Mouse (Mus musculus) urinary bladder, adult 18-20 months (tissue): Measurements from ENCODE around the gene Hadha.

Source experiments
- DNase-seq, 2 experiments: peaks; one replicate each; pipeline ENCODE4 v3.0.0; 2022; ENCODE audit warnings: low spot score in 2 of 2, mixed read lengths in 2 of 2

Gene Hadha

GRCm38 (mm10) chr5:30154013-30154412 lies 949 bp downstream of the Hadha start:
- DNase-seq = no peak

GRCm38 (mm10) chr5:30153222-30153621 lies 1.7 kb downstream of the Hadha start:
- DNase-seq = no peak

- no peak for DNase-seq
Observed at GRCm38 (mm10) chr5:30152413-30152812, 2.5 kb downstream of the Hadha start.

DNA sequence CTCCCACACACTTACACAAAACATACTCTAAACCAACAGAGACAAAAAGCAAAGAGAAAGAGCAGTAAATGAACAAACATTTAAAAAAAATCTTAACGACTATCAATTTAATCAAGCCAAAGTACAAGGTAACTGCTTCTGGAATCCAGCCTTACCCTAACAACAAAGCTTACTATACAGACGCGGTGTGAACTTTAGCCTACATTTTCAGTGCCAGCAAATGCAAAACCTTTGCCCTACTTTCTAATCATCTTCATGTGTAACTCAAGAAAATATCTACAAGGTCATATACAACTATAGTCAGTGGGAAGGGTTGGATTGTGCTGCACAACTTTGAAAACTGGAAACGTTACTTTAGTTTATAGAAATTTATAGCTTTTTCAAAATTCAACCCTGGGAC lies 3.0 kb downstream of the Hadha start:
- no peak for DNase-seq

DNA sequence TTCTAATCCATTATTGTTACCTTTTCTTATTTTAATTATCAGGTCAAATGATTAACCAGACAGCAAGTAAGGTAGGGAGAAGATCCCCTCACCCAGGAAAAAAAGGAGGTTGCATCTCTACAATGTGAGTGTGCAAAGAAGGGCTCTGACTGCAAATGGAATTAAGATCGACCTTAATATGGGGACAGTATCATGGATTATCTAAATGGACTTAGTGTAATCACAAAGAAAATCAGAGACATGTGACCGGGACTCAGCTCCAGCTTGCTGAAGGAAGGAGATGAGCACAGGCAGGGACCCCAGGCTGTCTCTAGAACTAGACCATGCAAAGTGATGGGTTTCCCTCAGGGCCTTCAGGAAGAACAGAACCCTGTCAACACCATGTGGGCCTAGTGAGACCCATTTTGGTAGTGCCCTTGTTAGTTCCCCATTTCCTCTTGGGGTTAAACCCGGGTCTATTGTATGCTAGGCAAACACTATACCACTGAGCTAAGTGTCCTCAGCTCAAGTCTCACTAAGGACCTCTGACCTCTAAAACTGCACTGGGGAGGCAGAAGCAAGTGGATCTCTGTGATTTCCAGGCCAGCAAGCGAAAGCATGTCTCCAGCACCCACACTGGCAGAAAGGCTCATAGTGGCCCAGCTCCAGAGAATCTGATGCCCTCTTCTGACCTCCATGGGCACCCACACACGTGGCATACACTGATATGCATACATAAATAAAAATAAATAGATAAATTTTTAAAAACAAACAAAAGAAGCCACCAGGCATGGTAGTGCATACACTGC lies 6.6 kb downstream of the Hadha start:
- no peak for DNase-seq

DNA sequence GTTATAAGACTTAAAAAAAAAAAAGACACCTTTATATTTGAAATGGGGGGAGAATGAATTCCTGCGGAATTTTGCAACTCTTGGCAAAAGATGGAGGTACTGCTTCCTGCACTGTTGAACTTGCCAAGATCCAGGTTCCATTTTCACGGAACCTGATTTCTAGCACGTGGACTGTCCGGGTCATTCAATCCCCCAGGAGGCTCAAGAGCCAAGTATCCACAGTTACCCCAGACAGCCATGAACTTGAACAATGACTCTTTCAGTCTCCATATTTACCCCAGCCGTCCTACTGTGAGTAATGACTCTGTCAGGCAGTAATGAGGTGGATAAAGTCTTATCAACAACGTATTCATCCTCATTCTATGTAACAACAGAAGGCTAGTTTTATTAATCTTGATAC lies 8.4 kb downstream of the Hadha start:
- DNase-seq = no peak

DNA sequence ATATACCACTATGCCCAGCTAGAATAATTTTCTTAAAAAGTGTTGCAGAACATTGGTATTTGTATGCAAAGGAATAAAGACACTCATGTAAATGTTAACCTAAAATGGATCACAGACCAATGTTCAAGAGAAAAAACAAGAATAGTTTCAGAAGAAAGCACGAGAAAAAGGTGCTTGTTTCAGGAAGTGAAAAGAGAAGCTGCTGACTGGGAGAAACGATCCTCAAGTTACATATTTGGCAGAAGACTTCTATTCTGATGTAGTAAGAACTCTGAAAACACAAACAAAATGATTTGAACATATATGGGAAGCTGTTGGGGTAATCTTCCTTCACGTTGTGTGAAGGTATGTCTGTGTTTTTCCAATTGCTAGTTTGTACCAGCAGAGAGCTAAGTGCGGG lies 16.8 kb downstream of the Hadha start:
- DNase-seq = no peak

DNA sequence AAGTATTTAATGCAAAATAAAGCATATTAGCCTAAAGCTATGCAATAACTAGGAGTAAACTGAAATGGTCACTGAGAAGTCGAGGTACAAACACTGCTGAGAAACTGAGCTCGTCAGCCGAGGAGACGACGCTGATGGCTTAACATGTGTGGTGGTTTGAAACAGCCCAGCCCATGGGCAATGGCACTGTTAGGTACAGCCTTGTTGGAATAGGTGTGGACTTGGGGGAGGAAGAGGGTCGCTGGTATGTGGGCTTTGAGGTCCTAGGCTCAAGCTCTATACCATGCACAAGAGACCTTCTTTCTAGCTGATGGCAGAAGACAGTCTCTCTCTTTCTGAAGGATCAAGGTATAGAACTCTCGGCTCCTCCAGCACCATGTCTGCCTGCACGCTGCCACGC lies 17.7 kb downstream of the Hadha start:
- no peak for DNase-seq

- DNase-seq = no peak
Observed at GRCm38 (mm10) chr5:30135711-30136231, 19.2 kb downstream of the Hadha start.

DNA sequence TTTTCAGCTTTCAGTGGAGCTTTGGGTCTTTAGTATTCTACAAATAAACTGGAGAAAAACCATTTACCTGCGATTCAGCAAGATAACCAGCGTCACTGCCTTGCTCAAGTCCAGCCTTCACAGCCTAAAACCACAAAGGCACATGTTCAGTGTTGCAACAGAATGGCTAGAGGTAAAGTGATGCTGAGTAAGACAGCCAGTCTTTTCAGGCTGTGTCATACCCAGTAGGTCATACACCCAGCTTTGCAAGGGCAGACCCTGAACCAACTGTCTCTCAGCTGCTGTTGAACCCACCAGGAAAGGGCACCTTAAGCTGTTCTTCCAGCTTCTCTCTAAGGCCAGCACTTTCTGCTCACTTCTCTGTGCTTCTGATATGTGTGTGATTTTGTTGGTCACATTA lies 22.8 kb downstream of the Hadha start:
- DNase-seq = no peak

GRCm38 (mm10) chr5:30131246-30131645 lies 23.7 kb downstream of the Hadha start:
- no peak for DNase-seq

DNA sequence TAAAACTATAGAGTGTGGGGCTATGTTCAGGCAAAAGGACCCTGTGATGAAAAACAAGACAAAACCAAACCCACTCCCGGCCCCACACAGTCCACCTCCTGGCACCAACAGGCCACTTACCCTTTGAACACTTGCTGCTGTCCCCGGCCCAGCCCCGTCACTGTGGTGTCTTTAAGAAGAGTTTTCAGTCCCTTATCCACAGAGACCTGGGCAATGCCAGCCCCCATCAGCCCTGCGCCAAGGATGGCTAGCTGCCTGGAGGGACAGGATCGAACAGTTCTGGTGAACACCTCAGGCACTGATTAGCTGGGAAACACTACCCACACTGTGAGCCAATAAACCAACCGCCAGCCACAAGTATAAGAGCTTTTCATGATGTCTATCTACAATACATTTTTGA lies 26.3 kb downstream of the Hadha start:
- DNase-seq = no peak

DNA sequence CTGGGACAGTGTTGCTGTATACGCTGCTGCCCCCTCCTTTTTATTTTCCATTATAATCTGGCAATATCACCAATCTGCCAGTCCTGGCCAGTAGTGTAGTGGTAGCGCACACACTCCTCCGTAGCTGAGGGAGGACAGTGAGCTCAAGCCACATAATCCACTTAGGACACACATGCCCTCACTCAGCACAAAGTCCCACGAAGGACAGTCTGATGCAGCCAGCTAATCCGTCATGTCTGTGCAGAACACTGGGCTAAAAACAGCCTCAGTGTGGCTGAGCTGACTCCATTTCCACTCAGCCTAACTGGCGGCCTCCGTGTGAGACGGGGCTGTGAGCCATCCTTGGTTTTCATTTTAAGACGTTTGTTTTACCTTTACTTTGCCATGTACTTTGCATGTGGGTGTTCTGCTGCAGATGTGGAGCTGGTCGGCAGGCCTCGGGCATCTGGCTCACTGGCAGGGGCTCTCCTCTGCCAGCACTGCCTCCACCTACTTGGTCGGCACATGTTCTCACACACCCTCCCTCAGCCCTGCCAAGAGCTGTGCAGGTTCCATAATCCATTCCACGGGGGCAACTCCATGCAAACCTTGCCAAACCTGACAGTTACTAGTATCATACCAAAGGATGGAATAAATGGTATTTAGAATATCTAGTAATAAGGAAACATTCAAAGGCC lies 26.9 kb downstream of the Hadha start:
- no peak for DNase-seq

DNA sequence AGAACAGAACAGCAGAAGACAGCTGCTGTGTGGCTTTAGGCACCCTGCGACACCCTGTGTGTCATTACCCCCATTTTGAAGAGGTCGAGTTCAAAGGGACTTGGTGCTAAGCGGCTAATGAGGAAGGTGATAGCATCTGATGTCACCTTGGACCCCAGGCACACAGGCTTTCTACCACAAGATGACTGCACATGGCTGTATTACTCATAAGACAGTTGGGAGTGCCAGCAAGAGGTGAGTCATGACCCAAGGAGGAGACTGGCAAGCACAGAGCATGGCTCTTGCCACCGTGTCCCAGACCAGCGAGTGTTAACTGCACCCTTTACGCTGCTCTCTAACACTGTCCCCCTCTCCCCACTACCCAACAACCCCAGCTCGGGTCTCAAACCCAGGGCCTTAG lies 28.2 kb downstream of the Hadha start:
- no peak for DNase-seq

- DNase-seq = no peak
Observed at GRCm38 (mm10) chr5:30125587-30125986, 29.4 kb downstream of the Hadha start.

DNA sequence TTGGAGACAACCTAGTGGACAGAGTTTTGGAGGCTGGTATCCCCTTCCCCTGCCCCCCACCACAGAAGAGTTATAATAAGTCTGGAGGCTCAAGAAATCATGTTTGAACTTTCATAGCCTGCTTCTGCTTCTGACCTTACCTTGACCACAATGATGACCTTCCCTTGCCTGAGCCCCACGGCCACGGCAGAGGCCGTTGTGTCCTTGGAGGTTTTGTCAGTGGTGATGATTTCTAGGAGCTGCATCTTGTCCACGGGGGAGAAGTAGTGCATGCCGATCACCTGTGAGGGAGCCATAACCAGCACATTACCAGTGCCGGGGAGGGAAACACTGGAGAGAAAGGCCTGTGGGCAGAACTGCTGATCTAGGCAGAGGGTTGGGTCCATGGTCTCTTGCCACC lies 32.5 kb downstream of the Hadha start:
- no peak for DNase-seq

- DNase-seq = no peak
Observed at GRCm38 (mm10) chr5:30120106-30120505, 34.9 kb downstream of the Hadha start.

GRCm38 (mm10) chr5:30119163-30119562 lies 35.8 kb downstream of the Hadha start:
- DNase-seq = no peak

GRCm38 (mm10) chr5:30118018-30118417 lies 36.9 kb downstream of the Hadha start:
- no peak for DNase-seq

GRCm38 (mm10) chr5:30115718-30116117 lies 39.2 kb downstream of the Hadha start:
- no peak for DNase-seq

- DNase-seq = no peak
Observed at GRCm38 (mm10) chr5:30114761-30115140, 40.2 kb downstream of the Hadha start.

- DNase-seq = no peak
Observed at GRCm38 (mm10) chr5:30113881-30114760, 40.8 kb downstream of the Hadha start.
